Mouse (Mus musculus) MEL (cell line): ENCODE measurements at regions not wholly inside any gene's neighbourhood (a gene's known extent, or its start where the extent isn't known, plus 50 kb on each side); places are given as distances from the start of the nearest gene placed in this dataset.

Experiments used
- DNase-seq: peaks from one replicate; pipeline ENCODE4 v3.0.0; 2011; ENCODE audit warnings: low read depth, low spot score
- H3K27ac ChIP-seq: 2 replicates; pipeline ENCODE4 v1.5.1; 2012; ENCODE audit warnings: low read depth, mild to moderate bottlenecking, control low read depth, low read length, moderate library complexity; ENCODE audit not compliant: control insufficient read depth
- H3K27me3 ChIP-seq, 2 experiments: fragments of 150-350 bp in 1 of 2; sonication (generic) in 1 of 2; 2 replicates each; pipeline ENCODE4 v1.6.1; 2012; ENCODE audit warnings: low read length in 2 of 2, mild to moderate bottlenecking in 2 of 2, improper control_type of control experiment in 1 of 2, moderate library complexity in 1 of 2; ENCODE audit not compliant: insufficient read depth in 2 of 2, control insufficient read depth in 1 of 2
- H3K36me3 ChIP-seq, 2 experiments: 2 replicates each; pipeline ENCODE4 v1.6.1; 2012 to 2014; ENCODE audit warnings: low read length in 2 of 2, improper control_type of control experiment in 1 of 2, inconsistent platforms in 1 of 2, mild to moderate bottlenecking in 1 of 2; ENCODE audit not compliant: insufficient read depth in 2 of 2, control insufficient read depth in 1 of 2
- H3K4me1 ChIP-seq, 2 experiments: fragments of 150-350 bp in 1 of 2; sonication (generic) in 1 of 2; 2 replicates each; pipeline ENCODE4 v1.6.1; 2012; ENCODE audit warnings: low read length in 2 of 2, improper control_type of control experiment in 1 of 2, mild to moderate bottlenecking in 1 of 2; ENCODE audit not compliant: insufficient read depth in 2 of 2, control insufficient read depth in 1 of 2
- H3K4me3 ChIP-seq, 2 experiments: fragments of 150-350 bp in 1 of 2; sonication (generic) in 1 of 2; 2 replicates each; pipeline ENCODE4 v1.5.1; 2012; ENCODE audit warnings: low read depth in 2 of 2, low read length in 2 of 2, mild to moderate bottlenecking in 2 of 2, moderate library complexity in 2 of 2, control low read depth in 1 of 2, improper control_type of control experiment in 1 of 2; ENCODE audit not compliant: control insufficient read depth in 1 of 2, insufficient read depth in 1 of 2
- H3K79me2 ChIP-seq: 2 replicates; pipeline ENCODE4 v1.6.1; 2012; ENCODE audit warnings: mild to moderate bottlenecking, low read length, moderate library complexity; ENCODE audit not compliant: control insufficient read depth, poor library complexity, insufficient read depth
- H3K9ac ChIP-seq: 2 replicates; pipeline ENCODE4 v1.6.1; 2012; ENCODE audit warnings: low read depth, mild to moderate bottlenecking, control low read depth, low read length, moderate library complexity; ENCODE audit not compliant: control insufficient read depth, poor library complexity, severe bottlenecking
- H3K9me3 ChIP-seq: fragments of 150-350 bp; sonication (generic); replicated peaks from 2 replicates; pipeline ENCODE4 v1.6.1; 2012; ENCODE audit warnings: mild to moderate bottlenecking, low read length, improper control_type of control experiment, moderate library complexity; ENCODE audit not compliant: insufficient read depth
- BHLHE40 ChIP-seq: IDR thresholded peaks from 2 replicates; pipeline ENCODE4 v1.6.1; 2012; ENCODE audit warnings: low read depth, mild to moderate bottlenecking, inconsistent platforms, low read length, improper control_type of control experiment, borderline replicate concordance
- CHD1 ChIP-seq: IDR thresholded peaks from 2 replicates; pipeline ENCODE4 v1.6.1; 2012; ENCODE audit warnings: low read depth, mild to moderate bottlenecking, inconsistent platforms, low read length, improper control_type of control experiment
- CTCF ChIP-seq, 3 experiments: IDR thresholded peaks in 2 of 3; conservative IDR thresholded peaks in 1 of 3; 2 replicates each; pipeline ENCODE4 v1.5.1; 2011 to 2012; ENCODE audit warnings: low read length in 3 of 3, low read depth in 2 of 3, mild to moderate bottlenecking in 2 of 3, improper control_type of control experiment in 1 of 3, inconsistent platforms in 1 of 3, mixed read lengths in 1 of 3, moderate library complexity in 1 of 3; ENCODE audit not compliant: control insufficient read depth in 1 of 3, insufficient read depth in 1 of 3, poor library complexity in 1 of 3, severe bottlenecking in 1 of 3
- ETS1 ChIP-seq: IDR thresholded peaks from 2 replicates; pipeline ENCODE4 v1.6.1; 2012; ENCODE audit warnings: low read depth, mild to moderate bottlenecking, inconsistent platforms, low read length, improper control_type of control experiment, moderate library complexity
- HCFC1 ChIP-seq: IDR thresholded peaks from 2 replicates; pipeline ENCODE4 v1.6.1; 2012; ENCODE audit warnings: low read depth, mild to moderate bottlenecking, inconsistent platforms, low read length, improper control_type of control experiment, moderate library complexity
- KAT2A ChIP-seq: conservative IDR thresholded peaks from 2 replicates; pipeline ENCODE4 v1.6.1; 2012; ENCODE audit warnings: low read depth, low read length, improper control_type of control experiment, inconsistent platforms
- MAFK ChIP-seq: IDR thresholded peaks from 2 replicates; pipeline ENCODE4 v1.6.1; 2011; ENCODE audit warnings: low read depth, mild to moderate bottlenecking, low read length, improper control_type of control experiment, borderline replicate concordance
- MAZ ChIP-seq: IDR thresholded peaks from 2 replicates; pipeline ENCODE4 v1.6.1; 2012; ENCODE audit warnings: low read depth, mild to moderate bottlenecking, inconsistent platforms, low read length, improper control_type of control experiment
- MEF2A ChIP-seq: IDR thresholded peaks from 2 replicates; pipeline ENCODE4 v1.6.1; 2014; ENCODE audit warnings: low read depth, mild to moderate bottlenecking, inconsistent platforms, low read length, improper control_type of control experiment; ENCODE audit not compliant: poor library complexity, insufficient replicate concordance, severe bottlenecking; ENCODE audit errors: extremely low read depth
- MXI1 ChIP-seq: IDR thresholded peaks from 2 replicates; pipeline ENCODE4 v1.6.1; 2011; ENCODE audit warnings: mild to moderate bottlenecking, low read depth, low read length, improper control_type of control experiment
- MYB ChIP-seq: IDR thresholded peaks from 2 replicates; pipeline ENCODE4 v1.6.1; 2011; ENCODE audit warnings: mild to moderate bottlenecking, low read depth, low read length, improper control_type of control experiment
- MYC ChIP-seq: IDR thresholded peaks from 2 replicates; pipeline ENCODE4 v1.6.1; 2011; ENCODE audit warnings: low read depth, mild to moderate bottlenecking, low read length, improper control_type of control experiment, moderate library complexity
- POLR2A ChIP-seq, 2 experiments: IDR thresholded peaks; 2 replicates each; pipeline ENCODE4 v1.6.1; 2011 to 2012; ENCODE audit warnings: low read length in 2 of 2, mild to moderate bottlenecking in 2 of 2, control low read depth in 1 of 2, improper control_type of control experiment in 1 of 2, low read depth in 1 of 2, moderate library complexity in 1 of 2; ENCODE audit not compliant: control insufficient read depth in 1 of 2, insufficient read depth in 1 of 2, poor library complexity in 1 of 2
- POLR2AphosphoS2 ChIP-seq: IDR thresholded peaks from 2 replicates; pipeline ENCODE4 v1.6.1; 2011; ENCODE audit warnings: low read length, improper control_type of control experiment
- POLR2AphosphoS5 ChIP-seq: IDR thresholded peaks from 2 replicates; pipeline ENCODE4 v1.6.1; 2012; ENCODE audit warnings: low read depth, borderline replicate concordance, mild to moderate bottlenecking, inconsistent platforms, low read length, moderate library complexity, mixed read lengths
- RAD21 ChIP-seq: IDR thresholded peaks from 2 replicates; pipeline ENCODE4 v1.6.1; 2011; ENCODE audit warnings: mild to moderate bottlenecking, low read depth, low read length, improper control_type of control experiment
- RCOR1 ChIP-seq: IDR thresholded peaks from 2 replicates; pipeline ENCODE4 v1.6.1; 2012; ENCODE audit warnings: low read depth, mild to moderate bottlenecking, inconsistent platforms, low read length, improper control_type of control experiment
- SMC3 ChIP-seq: IDR thresholded peaks from 2 replicates; pipeline ENCODE4 v1.6.1; 2011; ENCODE audit warnings: low read depth, low read length, improper control_type of control experiment
- TBP ChIP-seq: IDR thresholded peaks from 2 replicates; pipeline ENCODE4 v1.8.0; 2011; ENCODE audit warnings: low read depth, low read length, improper control_type of control experiment
- TCF12 ChIP-seq: IDR thresholded peaks from 2 replicates; pipeline ENCODE4 v1.6.1; 2014; ENCODE audit warnings: low read depth, mild to moderate bottlenecking, inconsistent platforms, low read length, improper control_type of control experiment, moderate library complexity
- USF1 ChIP-seq: IDR thresholded peaks from 2 replicates; pipeline ENCODE4 v1.6.1; 2014; ENCODE audit warnings: low read depth, mild to moderate bottlenecking, inconsistent platforms, low read length, improper control_type of control experiment, moderate library complexity
- ZC3H11A ChIP-seq: IDR thresholded peaks from 2 replicates; pipeline ENCODE4 v1.6.1; 2012; ENCODE audit warnings: low read depth, mild to moderate bottlenecking, inconsistent platforms, low read length, improper control_type of control experiment
- ZKSCAN1 ChIP-seq: IDR thresholded peaks from 2 replicates; pipeline ENCODE4 v1.6.1; 2012; ENCODE audit warnings: low read depth, mild to moderate bottlenecking, inconsistent platforms, low read length, improper control_type of control experiment, moderate library complexity
- ZMIZ1 ChIP-seq: IDR thresholded peaks from 2 replicates; pipeline ENCODE4 v1.6.1; 2012; ENCODE audit warnings: low read depth, mild to moderate bottlenecking, inconsistent platforms, low read length, improper control_type of control experiment, moderate library complexity
- ZNF384 ChIP-seq: IDR thresholded peaks from 2 replicates; pipeline ENCODE4 v1.6.1; 2012; ENCODE audit warnings: low read depth, mild to moderate bottlenecking, inconsistent platforms, low read length, improper control_type of control experiment

DNA sequence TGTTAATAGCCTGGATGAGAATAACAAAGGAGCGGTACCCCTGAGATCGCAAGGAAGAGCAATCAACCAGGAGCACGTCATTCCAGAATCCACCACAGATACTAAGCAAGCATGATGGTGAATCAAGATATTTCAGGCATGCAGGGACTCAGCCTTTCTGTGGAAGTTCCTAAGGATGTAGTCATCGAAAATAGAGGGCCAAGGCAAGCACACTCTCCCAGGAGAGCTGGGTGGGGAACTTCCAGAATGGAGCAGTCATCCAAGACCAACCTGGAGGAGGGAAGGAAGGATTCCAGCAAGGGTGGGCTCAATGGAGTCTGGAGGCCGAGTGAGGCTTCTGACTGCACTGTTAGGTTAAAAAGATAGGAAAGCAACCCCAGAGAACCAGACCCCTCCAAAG is 75.0 kb upstream of the S1pr3 start:
- H3K9ac ChIP-seq = no peak overlapping the region
- H3K27ac ChIP-seq = no peak overlapping the region
- H3K36me3 ChIP-seq = no peaks in the 10 kb centered on the region
- no peak overlapping the region for H3K4me3 ChIP-seq
- H3K4me1 ChIP-seq = no peaks in the 10 kb centered on the region
- no peaks in the 10 kb centered on the region for H3K79me2 ChIP-seq
- DNase-seq = no peak
- TF ChIP-seq KAT2A (no peak), USF1 (no peak), TBP (no peak), MAFK (no peak), POLR2AphosphoS5 (no peak), CTCF (IDR thresholded peaks at IDR 0.05 in 2 of 3, conservative IDR thresholded peaks at IDR 0.05 in 1 of 3; ENCODE audit: control insufficient read depth in 1 of 3, insufficient read depth in 1 of 3, low read depth in 2 of 3, low read length in 3 of 3, poor library complexity in 1 of 3, severe bottlenecking in 1 of 3) (no peak)
- no peaks in the 10 kb centered on the region for H3K9me3 ChIP-seq
- H3K27me3 ChIP-seq = no peaks in the 10 kb centered on the region

DNA sequence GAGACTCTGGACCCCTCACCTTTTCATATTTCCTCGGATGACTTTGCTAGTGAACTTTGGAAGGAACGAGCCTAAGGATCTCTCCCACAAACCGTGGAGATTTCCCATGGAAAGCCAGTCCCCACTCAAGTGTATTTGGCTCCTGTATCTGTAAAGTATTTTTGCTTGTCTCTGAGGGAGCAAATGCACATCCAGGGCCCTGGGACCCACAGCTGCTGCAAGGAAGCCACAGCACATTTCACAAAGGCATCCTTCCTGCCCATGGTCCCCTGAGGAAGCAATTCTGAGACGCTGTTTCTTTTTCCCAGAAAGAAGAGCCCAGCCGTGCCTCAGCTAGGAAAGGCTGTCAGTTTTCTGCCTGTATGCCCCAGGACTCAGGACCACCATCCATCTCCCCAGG is 71.7 kb upstream of the S1pr3 start:
- Histone ChIP-seq H3K79me2 (no peaks in the 10 kb centered on the region), H3K27ac (no peak overlapping the region), H3K9me3 (no peaks in the 10 kb centered on the region), H3K9ac (no peak overlapping the region), H3K4me1 (no peaks in the 10 kb centered on the region), H3K4me3 (no peak overlapping the region), H3K27me3 (no peaks in the 10 kb centered on the region), H3K36me3 (no peaks in the 10 kb centered on the region)
- no peak for DNase-seq
- no peak for TF ChIP-seq ZKSCAN1
- no peak for TF ChIP-seq RAD21
- TF ChIP-seq RCOR1 = no peak
- TF ChIP-seq MEF2A = no peak
- no peak for TF ChIP-seq CHD1
- TF ChIP-seq ZNF384 = no peak
- TF ChIP-seq POLR2A (IDR thresholded peaks at IDR 0.05; ENCODE audit: control insufficient read depth in 1 of 2, insufficient read depth in 1 of 2, low read depth in 1 of 2, low read length in 2 of 2, poor library complexity in 1 of 2) = no peak
- no peak for TF ChIP-seq MXI1
- TF ChIP-seq MAZ = no peak

DNA sequence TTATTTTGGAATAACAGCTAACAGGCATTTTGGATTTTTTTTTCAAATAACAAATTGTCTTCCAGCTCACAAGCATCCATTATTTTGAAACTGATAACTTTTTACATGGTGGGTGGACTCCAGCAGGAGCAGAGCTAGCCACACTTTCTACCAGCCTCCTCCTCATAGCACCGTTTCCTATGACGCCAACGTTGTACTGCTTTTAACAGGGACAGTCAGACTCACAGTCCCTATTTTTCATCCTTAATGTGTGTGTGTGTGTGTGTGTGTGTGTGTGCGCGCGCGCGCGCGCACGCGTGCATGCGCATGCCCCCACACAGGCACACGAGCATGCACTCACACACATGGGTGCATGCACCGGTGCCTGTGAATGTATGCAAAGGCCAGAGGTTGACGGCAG is 70.5 kb upstream of the S1pr3 start:
- Histone ChIP-seq H3K9ac (no peak overlapping the region), H3K4me1 (no peaks in the 10 kb centered on the region), H3K27me3 (no peaks in the 10 kb centered on the region), H3K27ac (no peak overlapping the region), H3K79me2 (no peaks in the 10 kb centered on the region), H3K9me3 (no peaks in the 10 kb centered on the region), H3K4me3 (no peak overlapping the region), H3K36me3 (no peaks in the 10 kb centered on the region)
- TF ChIP-seq POLR2AphosphoS2 (no peak), MAFK (no peak), BHLHE40 (no peak), SMC3 (no peak), HCFC1 (no peak), MYC (no peak), ZC3H11A (no peak), CTCF (IDR thresholded peaks at IDR 0.05 in 2 of 3, conservative IDR thresholded peaks at IDR 0.05 in 1 of 3; ENCODE audit: control insufficient read depth in 1 of 3, insufficient read depth in 1 of 3, low read depth in 2 of 3, low read length in 3 of 3, poor library complexity in 1 of 3, severe bottlenecking in 1 of 3) (no peak), RCOR1 (no peak), ETS1 (no peak), MYB (no peak), MEF2A (no peak), ZMIZ1 (no peak), TCF12 (no peak)
- no peak for DNase-seq
